Mouse (Mus musculus): ENCODE data around the gene Ttll9. TPM values are rescaled to one million over a fixed set of nuclear protein-coding genes. Genes with fewer than 3 reads are reported as not detected.

Ttll9 gene
- polyA plus RNA-seq, 1 experiment from 2014 or later = 0.62 TPM

- ATAC-seq (replicated peaks; ENCODE audit: low FRiP score) = no peak
- no peak overlapping the region for H3K27ac ChIP-seq (ENCODE audit: low read depth, low read length)
Measured at GRCm38 (mm10) chr2:153049288-153049996, 87.2 kb downstream of the Ttll9 start.

GRCm38 (mm10) chr2:153049997-153050358, 87.7 kb downstream of the Ttll9 start:
- H3K9ac ChIP-seq (ENCODE audit: low read depth, low read length) = no peak overlapping the region
- no peaks in the 10 kb centered on the region for H3K36me3 ChIP-seq (ENCODE audit: control insufficient read depth, insufficient read depth, low read length)
- no peak overlapping the region for H3K27ac ChIP-seq (ENCODE audit: low read depth, low read length)
- no peak overlapping the region for H3K4me2 ChIP-seq
- ATAC-seq (replicated peaks; ENCODE audit: low FRiP score) (no peak), DNase-seq (ENCODE audit: low spot score) (no peak)
- no peaks in the 10 kb centered on the region for H3K4me1 ChIP-seq (replicated peaks; ENCODE audit: control insufficient read depth, insufficient read depth, low read length)
- H3K9me3 ChIP-seq (ENCODE audit: control insufficient read depth, low read length) = no peaks in the 10 kb centered on the region
- peaks cover 31% of the 10 kb centered on the region for H3K27me3 ChIP-seq (replicated peaks; ENCODE audit: control insufficient read depth, insufficient read depth, low read length)
- 76% methylated on average over 4 of the region's 4 CpGs for WGBS
- no peak overlapping the region for H3K4me3 ChIP-seq (ENCODE audit: low read depth, low read length)

More at GRCm38 (mm10) chr2:153049288-153049996, 87.2 kb downstream of the Ttll9 start:
- 61% methylated on average over 9 of the region's 9 CpGs for WGBS
- H3K36me3 ChIP-seq (ENCODE audit: control insufficient read depth, insufficient read depth, low read length) = no peaks in the 10 kb centered on the region
- no peaks in the 10 kb centered on the region for H3K4me1 ChIP-seq (replicated peaks; ENCODE audit: control insufficient read depth, insufficient read depth, low read length)
- H3K27me3 ChIP-seq (replicated peaks; ENCODE audit: control insufficient read depth, insufficient read depth, low read length) = peaks cover 29% of the 10 kb centered on the region
- no peak for DNase-seq (ENCODE audit: low spot score)
- no peak overlapping the region for H3K4me3 ChIP-seq (ENCODE audit: low read depth, low read length)
- no peak overlapping the region for H3K9ac ChIP-seq (ENCODE audit: low read depth, low read length)
- H3K4me2 ChIP-seq = no peak overlapping the region
- no peaks in the 10 kb centered on the region for H3K9me3 ChIP-seq (ENCODE audit: control insufficient read depth, low read length)

- no peak overlapping the region for H3K4me2 ChIP-seq
Measured at GRCm38 (mm10) chr2:153051095-153051494, 88.8 kb downstream of the Ttll9 start.

GRCm38 (mm10) chr2:153051537-153051936, 89.3 kb downstream of the Ttll9 start:
- Histone ChIP-seq H3K9ac (ENCODE audit: low read depth, low read length) (no peak overlapping the region), H3K27ac (ENCODE audit: low read depth, low read length) (no peak overlapping the region), H3K4me3 (ENCODE audit: low read depth, low read length) (no peak overlapping the region), H3K9me3 (ENCODE audit: control insufficient read depth, low read length) (no peaks in the 10 kb centered on the region), H3K4me2 (no peak overlapping the region), H3K36me3 (ENCODE audit: control insufficient read depth, insufficient read depth, low read length) (no peaks in the 10 kb centered on the region), H3K27me3 (replicated peaks; ENCODE audit: control insufficient read depth, insufficient read depth, low read length) (peaks cover 31% of the 10 kb centered on the region), H3K4me1 (replicated peaks; ENCODE audit: control insufficient read depth, insufficient read depth, low read length) (no peaks in the 10 kb centered on the region)
- WGBS = 55% methylated on average over 9 of the region's 9 CpGs
- ATAC-seq (replicated peaks; ENCODE audit: low FRiP score) (no peak), DNase-seq (ENCODE audit: low spot score) (no peak)

More at GRCm38 (mm10) chr2:153051095-153051494, 88.8 kb downstream of the Ttll9 start:
- Histone ChIP-seq H3K27ac (ENCODE audit: low read depth, low read length) (no peak overlapping the region), H3K27me3 (replicated peaks; ENCODE audit: control insufficient read depth, insufficient read depth, low read length) (peaks cover 31% of the 10 kb centered on the region), H3K9me3 (ENCODE audit: control insufficient read depth, low read length) (no peaks in the 10 kb centered on the region), H3K36me3 (ENCODE audit: control insufficient read depth, insufficient read depth, low read length) (no peaks in the 10 kb centered on the region), H3K4me1 (replicated peaks; ENCODE audit: control insufficient read depth, insufficient read depth, low read length) (no peaks in the 10 kb centered on the region), H3K9ac (ENCODE audit: low read depth, low read length) (no peak overlapping the region), H3K4me3 (ENCODE audit: low read depth, low read length) (no peak overlapping the region)
- 80% methylated on average over 6 of the region's 6 CpGs for WGBS
- DNase-seq (ENCODE audit: low spot score) (no peak), ATAC-seq (replicated peaks; ENCODE audit: low FRiP score) (no peak)

DNA sequence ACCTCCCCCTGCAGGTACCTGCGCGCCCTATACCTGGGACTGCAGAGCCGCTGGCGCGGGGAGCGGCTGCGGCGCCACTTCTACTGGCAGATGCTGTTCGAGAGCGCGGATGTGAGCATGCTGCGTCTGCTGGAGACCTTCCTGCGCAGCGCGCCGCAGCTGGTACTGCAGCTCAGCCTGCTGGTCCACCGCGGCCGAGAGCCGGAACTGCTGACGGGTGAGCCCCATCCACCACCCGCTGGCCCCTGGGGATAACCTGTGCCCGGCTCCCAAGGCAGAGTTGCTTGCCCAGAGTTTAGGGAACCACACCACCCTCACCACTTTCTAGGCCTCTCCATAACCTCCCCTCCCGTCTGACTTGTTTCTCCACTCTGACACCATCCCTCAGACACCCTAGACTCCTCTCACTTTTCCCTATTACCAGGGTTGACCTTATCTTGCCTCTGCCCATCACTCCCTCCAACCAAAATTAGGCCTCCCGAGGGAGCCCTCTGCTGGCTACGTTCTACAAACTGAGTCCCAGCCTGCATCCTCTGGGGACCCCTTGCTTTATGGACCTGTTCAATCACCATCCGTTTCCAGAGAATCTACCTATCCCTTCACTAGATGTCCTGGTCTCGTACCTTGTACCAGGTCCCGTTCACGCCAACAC, 90.5 kb downstream of the Ttll9 start:
- H3K27me3 ChIP-seq (replicated peaks; ENCODE audit: control insufficient read depth, insufficient read depth, low read length) = peaks cover 34% of the 10 kb centered on the region
- peak overlapping the region; percentile 14; the same call in 1 of the 2 replicates for H3K4me2 ChIP-seq
- 7% methylated on average over 30 of the region's 30 CpGs for WGBS

DNA sequence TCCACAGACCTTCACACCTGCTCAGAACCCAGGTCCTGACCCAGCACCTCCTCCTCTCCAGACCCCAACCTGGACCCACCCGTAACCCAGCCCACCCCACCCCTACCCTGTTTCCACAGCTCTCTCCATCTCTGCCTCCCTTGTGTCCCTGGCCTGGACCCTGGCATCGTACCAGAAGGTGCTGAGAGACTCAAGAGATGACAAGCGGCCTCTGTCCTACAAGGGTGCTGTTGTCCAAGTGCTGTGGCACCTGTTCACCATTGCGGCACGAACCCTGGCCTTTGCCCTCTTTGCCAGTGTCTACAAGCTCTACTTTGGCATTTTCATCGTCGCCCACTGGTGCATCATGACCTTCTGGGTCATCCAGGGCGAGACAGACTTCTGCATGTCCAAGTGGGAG, 91.6 kb downstream of the Ttll9 start:
- Histone ChIP-seq H3K9ac (ENCODE audit: low read depth, low read length) (no peak overlapping the region), H3K36me3 (ENCODE audit: control insufficient read depth, insufficient read depth, low read length) (no peaks in the 10 kb centered on the region), H3K27ac (ENCODE audit: low read depth, low read length) (no peak overlapping the region), H3K4me3 (ENCODE audit: low read depth, low read length) (no peak overlapping the region), H3K4me1 (replicated peaks; ENCODE audit: control insufficient read depth, insufficient read depth, low read length) (no peaks in the 10 kb centered on the region), H3K4me2 (no peak overlapping the region), H3K27me3 (replicated peaks; ENCODE audit: control insufficient read depth, insufficient read depth, low read length) (peaks cover 34% of the 10 kb centered on the region), H3K9me3 (ENCODE audit: control insufficient read depth, low read length) (no peaks in the 10 kb centered on the region)
- WGBS = 84% methylated on average over 8 of the region's 8 CpGs
- no peak for ATAC-seq (replicated peaks; ENCODE audit: low FRiP score)
- no peak for DNase-seq (ENCODE audit: low spot score)

More for the DNA sequence above, 90.5 kb downstream of the Ttll9 start:
- no peak for DNase-seq (ENCODE audit: low spot score)
- Histone ChIP-seq H3K4me1 (replicated peaks; ENCODE audit: control insufficient read depth, insufficient read depth, low read length) (no peaks in the 10 kb centered on the region), H3K4me3 (ENCODE audit: low read depth, low read length) (no peak overlapping the region), H3K36me3 (ENCODE audit: control insufficient read depth, insufficient read depth, low read length) (no peaks in the 10 kb centered on the region), H3K9me3 (ENCODE audit: control insufficient read depth, low read length) (no peaks in the 10 kb centered on the region), H3K9ac (ENCODE audit: low read depth, low read length) (no peak overlapping the region), H3K27ac (ENCODE audit: low read depth, low read length) (no peak overlapping the region)
- ATAC-seq (replicated peaks; ENCODE audit: low FRiP score) = no peak

GRCm38 (mm10) chr2:153055270-153055920, 93.1 kb downstream of the Ttll9 start:
- Histone ChIP-seq H3K27ac (ENCODE audit: low read depth, low read length) (no peak overlapping the region), H3K9me3 (ENCODE audit: control insufficient read depth, low read length) (no peaks in the 10 kb centered on the region), H3K4me3 (ENCODE audit: low read depth, low read length) (no peak overlapping the region), H3K9ac (ENCODE audit: low read depth, low read length) (no peak overlapping the region), H3K4me2 (no peak overlapping the region), H3K4me1 (replicated peaks; ENCODE audit: control insufficient read depth, insufficient read depth, low read length) (no peaks in the 10 kb centered on the region), H3K36me3 (ENCODE audit: control insufficient read depth, insufficient read depth, low read length) (no peaks in the 10 kb centered on the region), H3K27me3 (replicated peaks; ENCODE audit: control insufficient read depth, insufficient read depth, low read length) (peaks cover 34% of the 10 kb centered on the region)
- DNase-seq (ENCODE audit: low spot score) (no peak), ATAC-seq (replicated peaks; ENCODE audit: low FRiP score) (no peak)
- 49% methylated on average over 6 of the region's 6 CpGs for WGBS
